Mouse (Mus musculus): ENCODE data around the gene Ceacam13. TPM values are rescaled to one million over a fixed set of nuclear protein-coding genes. Genes with fewer than 3 reads are reported as not detected.

Gene Ceacam13
- polyA plus RNA-seq (2012; ENCODE audit: low replicate concordance): not detected in 2 replicates

DNA sequence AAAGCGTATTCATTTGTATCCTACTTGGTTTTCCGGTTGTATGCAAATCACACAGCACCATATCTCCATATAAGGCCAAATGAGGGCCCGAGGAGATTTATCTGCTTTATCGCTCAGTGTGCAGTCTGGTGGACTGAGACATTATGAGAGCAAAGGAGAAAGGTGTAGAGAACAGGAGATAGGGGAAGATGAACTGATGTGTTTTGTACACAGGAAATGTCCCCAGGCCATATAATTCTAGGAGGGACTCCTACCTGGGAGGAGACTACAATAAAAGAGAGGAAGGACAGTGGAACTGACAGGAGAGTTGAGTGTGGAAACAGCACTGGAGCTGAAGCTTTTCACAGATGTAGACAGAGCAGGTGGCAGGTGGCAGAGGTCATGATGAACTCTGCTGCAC is at the start of gene Ceacam13:
Gene Ceacam13, plus strand, starts transcription at position 301 of the 400 bp plus-strand sequence.

GRCm38 (mm10) chr7:17971824-17972223 is 37.9 kb upstream of the Ceacam13 start, which contains the start of gene Ceacam11:
Ceacam11 (plus strand) TSS chr7:17972124.

DNA sequence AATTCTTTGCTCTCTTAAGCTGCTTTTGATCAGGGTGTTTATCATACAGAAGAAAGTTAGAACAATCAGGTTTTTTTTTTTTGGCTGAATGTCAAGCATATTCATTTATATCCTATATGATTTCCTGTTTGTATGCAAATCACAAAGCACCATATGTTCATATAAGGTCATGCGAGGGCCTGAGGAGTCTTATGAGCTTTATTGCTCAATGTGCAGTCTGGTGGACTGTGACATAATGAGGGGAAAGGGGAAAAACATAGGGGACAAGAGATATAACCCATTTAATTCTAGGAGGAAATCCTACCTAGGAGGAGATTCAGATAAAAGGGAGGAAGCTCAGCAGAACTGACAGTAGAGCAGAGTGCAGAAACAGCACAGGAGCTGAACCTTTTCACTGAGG is 55.9 kb downstream of the Ceacam13 start, which contains the start of gene Ceacam12:
Gene Ceacam12, plus strand, starts transcription at position 301 of the 400 bp plus-strand sequence.

Other genes with a start within 250 kb of the Ceacam13 start
- not detected in 2 replicates for gene Ceacam14, start 197.3 kb upstream of the Ceacam13 start, polyA plus RNA-seq (2012; ENCODE audit: low replicate concordance)
- gene Gm5155, start 138.1 kb upstream of the Ceacam13 start, polyA plus RNA-seq (2012; ENCODE audit: low replicate concordance): not detected in 2 replicates
- gene Ceacam11, start 37.8 kb upstream of the Ceacam13 start, polyA plus RNA-seq (2012; ENCODE audit: low replicate concordance): not detected in 2 replicates
- not detected in 2 replicates for gene Ceacam12, start 56.0 kb downstream of the Ceacam13 start, polyA plus RNA-seq (2012; ENCODE audit: low replicate concordance)
- gene Igfl3, start 166.6 kb downstream of the Ceacam13 start, polyA plus RNA-seq (2012; ENCODE audit: low replicate concordance): not detected in 2 replicates
- gene Mill1, start 235.5 kb downstream of the Ceacam13 start, polyA plus RNA-seq (2012; ENCODE audit: low replicate concordance): not detected in 2 replicates

Measured in hematopoietic multipotent progenitor cell, adult 10-12 weeks (in vitro differentiated cells).